Mouse (Mus musculus): ENCODE data around the gene Otos. TPM values are rescaled to one million over a fixed set of nuclear protein-coding genes. Genes with fewer than 3 reads are reported as not detected.

The Otos gene
- polyA plus RNA-seq, 1 experiment from 2014 or later: 0.09 TPM

DNA sequence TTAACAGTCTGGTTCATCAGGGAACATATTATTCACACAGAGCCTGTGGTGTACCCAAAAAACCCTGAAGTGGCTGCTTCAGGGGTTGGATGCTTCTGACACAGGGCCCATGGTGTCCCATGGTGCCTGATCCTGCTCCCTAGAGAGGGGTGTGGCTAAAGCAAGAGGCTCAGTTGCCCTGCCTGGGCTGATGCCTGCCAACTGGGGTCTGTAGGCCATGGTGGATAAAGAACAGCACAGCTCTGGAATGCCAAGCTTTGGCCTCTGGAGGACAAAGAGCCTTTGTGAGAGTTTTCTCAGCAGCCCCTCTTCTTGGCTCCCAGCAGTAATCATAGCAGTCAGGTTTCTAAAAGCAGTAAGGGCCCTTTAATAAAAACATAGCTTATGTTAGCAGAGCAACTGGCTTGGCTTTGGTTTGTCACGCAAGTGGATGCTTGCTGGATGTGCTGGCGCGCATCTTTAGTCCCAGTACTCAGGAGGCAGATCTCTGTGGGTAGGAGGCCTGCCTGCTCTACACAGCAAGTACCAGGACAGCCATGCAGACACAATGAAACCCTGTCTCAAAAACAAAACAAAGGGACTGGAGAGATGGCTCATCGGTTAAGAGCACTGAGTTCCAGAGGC is 13.6 kb downstream of the Otos start:
- Histone ChIP-seq H3K4me3 (ENCODE audit: low read depth, low read length) (no peak overlapping the region), H3K27me3 (replicated peaks; ENCODE audit: control insufficient read depth, insufficient read depth, low read length) (no peaks in the 10 kb centered on the region), H3K36me3 (ENCODE audit: control insufficient read depth, insufficient read depth, low read length) (peaks cover 36% of the 10 kb centered on the region), H3K4me2 (ENCODE audit: low read length) (no peak overlapping the region), H3K4me1 (replicated peaks; ENCODE audit: control insufficient read depth, insufficient read depth, low read length) (no peaks in the 10 kb centered on the region; the same call in 1 of the 2 replicates), H3K27ac (ENCODE audit: low read depth) (no peak overlapping the region), H3K9me3 (ENCODE audit: control insufficient read depth, low read length) (no peaks in the 10 kb centered on the region), H3K9ac (ENCODE audit: low read length) (no peak overlapping the region)
- ATAC-seq (replicated peaks; ENCODE audit: low FRiP score, low TSS enrichment, low read depth) (no peak; the same call in 1 of the 2 replicates), DNase-seq (ENCODE audit: low spot score) (peak; percentile 46)
- WGBS: 77% methylated on average over 4 of the region's 4 CpGs

GRCm38 (mm10) chr1:92634569-92634968 is 14.1 kb downstream of the Otos start:
- 45% methylated on average over 1 of the region's 1 CpGs for WGBS
- Histone ChIP-seq H3K4me3 (ENCODE audit: low read depth, low read length) (no peak overlapping the region), H3K4me1 (replicated peaks; ENCODE audit: control insufficient read depth, insufficient read depth, low read length) (no peaks in the 10 kb centered on the region), H3K9ac (ENCODE audit: low read length) (no peak overlapping the region), H3K27me3 (replicated peaks; ENCODE audit: control insufficient read depth, insufficient read depth, low read length) (no peaks in the 10 kb centered on the region), H3K9me3 (ENCODE audit: control insufficient read depth, low read length) (no peaks in the 10 kb centered on the region), H3K4me2 (ENCODE audit: low read length) (no peak overlapping the region), H3K27ac (ENCODE audit: low read depth) (no peak overlapping the region), H3K36me3 (ENCODE audit: control insufficient read depth, insufficient read depth, low read length) (peaks cover 36% of the 10 kb centered on the region)
- ATAC-seq (replicated peaks; ENCODE audit: low FRiP score, low TSS enrichment, low read depth) (no peak; the same call in 1 of the 2 replicates), DNase-seq (ENCODE audit: low spot score) (no peak)

DNA sequence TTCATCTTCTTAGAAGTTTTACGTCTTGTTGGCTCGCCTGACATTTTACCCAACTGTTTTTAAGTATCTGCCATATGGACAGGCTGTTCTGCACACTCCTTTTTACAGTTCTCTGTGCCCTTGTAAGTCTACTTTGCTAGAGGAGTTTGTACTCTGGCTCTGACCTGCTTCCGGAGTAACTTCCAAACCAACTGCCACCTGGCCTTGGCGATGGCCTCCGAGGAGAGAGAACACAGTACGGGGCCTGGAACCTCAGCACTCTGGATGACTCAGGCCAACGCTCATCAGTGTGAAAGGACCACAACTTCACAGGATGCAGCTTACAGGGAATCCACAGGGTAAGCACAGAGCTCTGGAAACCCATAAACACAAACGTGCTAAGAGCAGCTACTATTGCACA is 14.9 kb downstream of the Otos start:
- no peaks in the 10 kb centered on the region for H3K4me1 ChIP-seq (replicated peaks; ENCODE audit: control insufficient read depth, insufficient read depth, low read length)

GRCm38 (mm10) chr1:92632948-92633347 is 15.7 kb downstream of the Otos start:
- Histone ChIP-seq H3K36me3 (ENCODE audit: control insufficient read depth, insufficient read depth, low read length) (peaks cover 29% of the 10 kb centered on the region), H3K4me2 (ENCODE audit: low read length) (no peak overlapping the region), H3K4me3 (ENCODE audit: low read depth, low read length) (no peak overlapping the region), H3K9ac (ENCODE audit: low read length) (no peak overlapping the region), H3K27me3 (replicated peaks; ENCODE audit: control insufficient read depth, insufficient read depth, low read length) (no peaks in the 10 kb centered on the region), H3K9me3 (ENCODE audit: control insufficient read depth, low read length) (no peaks in the 10 kb centered on the region), H3K4me1 (replicated peaks; ENCODE audit: control insufficient read depth, insufficient read depth, low read length) (no peaks in the 10 kb centered on the region), H3K27ac (ENCODE audit: low read depth) (no peak overlapping the region)
- ATAC-seq (replicated peaks; ENCODE audit: low FRiP score, low TSS enrichment, low read depth) (no peak), DNase-seq (ENCODE audit: low spot score) (no peak)
- WGBS: 65% methylated on average over 6 of the region's 6 CpGs

More for the DNA sequence above, 14.9 kb downstream of the Otos start:
- peaks cover 36% of the 10 kb centered on the region for H3K36me3 ChIP-seq (ENCODE audit: control insufficient read depth, insufficient read depth, low read length)
- H3K9ac ChIP-seq (ENCODE audit: low read length): no peak overlapping the region
- H3K27ac ChIP-seq (ENCODE audit: low read depth): no peak overlapping the region
- no peak overlapping the region for H3K4me3 ChIP-seq (ENCODE audit: low read depth, low read length)
- DNase-seq (ENCODE audit: low spot score) (no peak), ATAC-seq (replicated peaks; ENCODE audit: low FRiP score, low TSS enrichment, low read depth) (no peak)
- 82% methylated on average over 8 of the region's 8 CpGs for WGBS
- no peaks in the 10 kb centered on the region for H3K27me3 ChIP-seq (replicated peaks; ENCODE audit: control insufficient read depth, insufficient read depth, low read length)
- H3K9me3 ChIP-seq (ENCODE audit: control insufficient read depth, low read length): no peaks in the 10 kb centered on the region
- H3K4me2 ChIP-seq (ENCODE audit: low read length): no peak overlapping the region

GRCm38 (mm10) chr1:92632196-92632595 is 16.4 kb downstream of the Otos start:
- Histone ChIP-seq H3K27me3 (replicated peaks; ENCODE audit: control insufficient read depth, insufficient read depth, low read length) (no peaks in the 10 kb centered on the region), H3K4me3 (ENCODE audit: low read depth, low read length) (no peak overlapping the region), H3K36me3 (ENCODE audit: control insufficient read depth, insufficient read depth, low read length) (peaks cover 21% of the 10 kb centered on the region), H3K27ac (ENCODE audit: low read depth) (no peak overlapping the region), H3K4me1 (replicated peaks; ENCODE audit: control insufficient read depth, insufficient read depth, low read length) (no peaks in the 10 kb centered on the region), H3K4me2 (ENCODE audit: low read length) (no peak overlapping the region), H3K9me3 (ENCODE audit: control insufficient read depth, low read length) (no peaks in the 10 kb centered on the region), H3K9ac (ENCODE audit: low read length) (no peak overlapping the region)
- no peak for DNase-seq (ENCODE audit: low spot score)
- WGBS: 82% methylated on average over 5 of the region's 5 CpGs
- no peak for ATAC-seq (replicated peaks; ENCODE audit: low FRiP score, low TSS enrichment, low read depth)

DNA sequence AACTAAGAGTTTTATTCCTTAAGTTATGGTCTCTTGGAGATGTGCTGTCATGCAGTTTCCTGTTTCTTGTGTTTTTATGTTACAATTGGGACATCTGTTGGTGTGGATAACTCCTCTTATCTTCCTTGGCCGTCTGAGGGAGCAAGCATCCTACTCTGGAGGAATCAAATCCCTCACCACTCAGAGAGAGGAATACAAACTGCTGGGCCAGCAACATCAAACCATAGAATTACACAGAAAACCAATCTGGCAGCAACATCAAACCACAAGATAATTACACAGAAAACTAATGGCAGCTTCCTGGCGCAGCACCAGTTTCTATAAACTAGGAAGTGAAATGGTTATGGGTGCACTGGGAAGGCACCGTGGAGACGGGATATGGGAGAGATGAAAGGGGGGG is 20.4 kb downstream of the Otos start:
- Histone ChIP-seq H3K36me3 (ENCODE audit: control insufficient read depth, insufficient read depth, low read length) (no peaks in the 10 kb centered on the region), H3K9ac (ENCODE audit: low read length) (no peak overlapping the region), H3K4me2 (ENCODE audit: low read length) (no peak overlapping the region), H3K4me3 (ENCODE audit: low read depth, low read length) (no peak overlapping the region), H3K27ac (ENCODE audit: low read depth) (no peak overlapping the region), H3K27me3 (replicated peaks; ENCODE audit: control insufficient read depth, insufficient read depth, low read length) (no peaks in the 10 kb centered on the region), H3K9me3 (ENCODE audit: control insufficient read depth, low read length) (no peaks in the 10 kb centered on the region), H3K4me1 (replicated peaks; ENCODE audit: control insufficient read depth, insufficient read depth, low read length) (no peaks in the 10 kb centered on the region)
- WGBS: 69% methylated on average over 4 of the region's 4 CpGs
- no peak for DNase-seq (ENCODE audit: low spot score)
- ATAC-seq (replicated peaks; ENCODE audit: low FRiP score, low TSS enrichment, low read depth): no peak

- WGBS: 62% methylated on average over 4 of the region's 4 CpGs
- Histone ChIP-seq H3K4me2 (ENCODE audit: low read length) (no peak overlapping the region), H3K9ac (ENCODE audit: low read length) (no peak overlapping the region), H3K27ac (ENCODE audit: low read depth) (no peak overlapping the region), H3K9me3 (ENCODE audit: control insufficient read depth, low read length) (no peaks in the 10 kb centered on the region), H3K36me3 (ENCODE audit: control insufficient read depth, insufficient read depth, low read length) (no peaks in the 10 kb centered on the region), H3K27me3 (replicated peaks; ENCODE audit: control insufficient read depth, insufficient read depth, low read length) (no peaks in the 10 kb centered on the region), H3K4me1 (replicated peaks; ENCODE audit: control insufficient read depth, insufficient read depth, low read length) (no peaks in the 10 kb centered on the region), H3K4me3 (ENCODE audit: low read depth, low read length) (no peak overlapping the region)
- DNase-seq (ENCODE audit: low spot score): peak; percentile 9
- no peak for ATAC-seq (replicated peaks; ENCODE audit: low FRiP score, low TSS enrichment, low read depth)
Measured at GRCm38 (mm10) chr1:92618360-92618759, 30.3 kb downstream of the Otos start.

GRCm38 (mm10) chr1:92617488-92617887 is 31.2 kb downstream of the Otos start, which contains the start of gene Olfr12:
Gene Olfr12 (plus strand): TSS chr1:92617788.
- 70% methylated on average over 2 of the region's 2 CpGs for WGBS
- H3K4me3 ChIP-seq (ENCODE audit: low read depth, low read length): no peak within 1 kb of the TSS
- H3K9me3 ChIP-seq (ENCODE audit: control insufficient read depth, low read length): no peaks in the 10 kb centered on the region
- no peaks in the 10 kb centered on the region for H3K27me3 ChIP-seq (replicated peaks; ENCODE audit: control insufficient read depth, insufficient read depth, low read length)
- H3K27ac ChIP-seq (ENCODE audit: low read depth): no peak within 1 kb of the TSS
- DNase-seq (ENCODE audit: low spot score) (no peak), ATAC-seq (replicated peaks; ENCODE audit: low FRiP score, low TSS enrichment, low read depth) (no peak)
- H3K4me2 ChIP-seq (ENCODE audit: low read length): no peak within 1 kb of the TSS
- no peak within 1 kb of the TSS for H3K9ac ChIP-seq (ENCODE audit: low read length)
- H3K36me3 ChIP-seq (ENCODE audit: control insufficient read depth, insufficient read depth, low read length): no peaks in the 10 kb centered on the region
- H3K4me1 ChIP-seq (replicated peaks; ENCODE audit: control insufficient read depth, insufficient read depth, low read length): no peaks in the 10 kb centered on the region

DNA sequence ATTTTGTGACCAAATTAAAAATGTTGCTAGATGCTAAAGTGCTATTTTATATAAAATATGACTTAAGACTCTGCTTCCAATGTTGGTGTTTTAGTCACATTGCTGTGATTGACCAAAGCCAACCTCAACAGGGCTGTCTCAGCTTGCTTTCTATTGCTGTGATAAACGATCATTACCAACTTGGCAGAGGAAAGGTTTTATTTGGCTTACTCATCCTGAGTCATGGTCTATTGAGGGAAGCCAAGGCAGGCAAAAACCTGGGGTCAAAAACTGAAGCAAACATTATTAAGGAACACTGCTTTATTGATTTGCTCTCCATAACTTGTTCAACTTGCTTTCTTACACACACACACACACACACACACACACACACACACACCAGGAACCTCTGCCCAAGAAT is 32.6 kb downstream of the Otos start:
- no peak overlapping the region for H3K27ac ChIP-seq (ENCODE audit: low read depth)
- DNase-seq (ENCODE audit: low spot score) (no peak), ATAC-seq (replicated peaks; ENCODE audit: low FRiP score, low TSS enrichment, low read depth) (no peak)
- H3K4me1 ChIP-seq (replicated peaks; ENCODE audit: control insufficient read depth, insufficient read depth, low read length): no peaks in the 10 kb centered on the region
- H3K4me3 ChIP-seq (ENCODE audit: low read depth, low read length): no peak overlapping the region
- no peak overlapping the region for H3K9ac ChIP-seq (ENCODE audit: low read length)
- 78% methylated on average over 1 of the region's 1 CpGs for WGBS
- no peak overlapping the region for H3K4me2 ChIP-seq (ENCODE audit: low read length)
- no peaks in the 10 kb centered on the region for H3K9me3 ChIP-seq (ENCODE audit: control insufficient read depth, low read length)
- no peaks in the 10 kb centered on the region for H3K27me3 ChIP-seq (replicated peaks; ENCODE audit: control insufficient read depth, insufficient read depth, low read length)
- H3K36me3 ChIP-seq (ENCODE audit: control insufficient read depth, insufficient read depth, low read length): no peaks in the 10 kb centered on the region

Data from intestine, embryonic 14.5 days (tissue).